Mouse (Mus musculus): ENCODE measurements around the gene Gm42421.

The Gm42421 gene

DNA sequence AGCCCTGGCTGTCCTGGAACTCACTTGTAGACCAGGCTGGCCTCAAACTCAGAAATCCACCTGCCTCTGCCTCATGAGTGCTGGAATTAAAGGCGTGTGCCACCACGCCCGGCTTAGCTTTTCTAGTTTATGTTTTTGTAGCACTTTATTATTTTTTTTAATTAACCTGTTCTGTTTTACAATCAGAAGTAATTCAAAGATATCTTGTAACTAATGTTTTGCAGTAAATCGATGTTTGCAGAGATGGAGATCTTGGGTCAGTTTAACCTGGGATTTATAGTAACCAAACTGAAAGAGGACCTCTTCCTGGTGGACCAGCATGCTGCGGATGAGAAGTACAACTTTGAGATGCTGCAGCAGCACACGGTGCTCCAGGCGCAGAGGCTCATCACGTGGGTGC, at the start of gene Gm42421:
Gm42421 (plus strand) TSS at position 301 of the 400 bp plus-strand sequence.
- no peak for DNase-seq

DNA sequence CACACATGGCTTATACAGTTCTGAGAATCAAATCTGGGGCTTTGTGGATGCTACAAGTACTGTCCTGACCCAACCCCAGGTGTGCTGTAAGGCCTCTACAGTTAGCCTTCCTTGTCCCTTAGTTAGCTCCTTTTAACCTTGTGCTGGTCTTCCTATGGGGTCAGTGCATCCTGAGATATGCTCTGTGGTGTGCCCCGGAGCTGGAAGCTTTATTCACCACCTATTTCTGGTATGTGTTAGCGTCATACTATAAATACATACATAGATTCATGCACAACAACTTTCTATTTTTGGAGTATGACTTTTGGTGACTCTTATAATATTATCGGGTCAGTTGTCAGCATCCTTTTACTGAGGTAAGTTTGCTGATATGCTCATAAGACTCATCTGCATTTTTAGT, 42.7 kb upstream of the Gm42421 start:
- no peak for DNase-seq

DNA sequence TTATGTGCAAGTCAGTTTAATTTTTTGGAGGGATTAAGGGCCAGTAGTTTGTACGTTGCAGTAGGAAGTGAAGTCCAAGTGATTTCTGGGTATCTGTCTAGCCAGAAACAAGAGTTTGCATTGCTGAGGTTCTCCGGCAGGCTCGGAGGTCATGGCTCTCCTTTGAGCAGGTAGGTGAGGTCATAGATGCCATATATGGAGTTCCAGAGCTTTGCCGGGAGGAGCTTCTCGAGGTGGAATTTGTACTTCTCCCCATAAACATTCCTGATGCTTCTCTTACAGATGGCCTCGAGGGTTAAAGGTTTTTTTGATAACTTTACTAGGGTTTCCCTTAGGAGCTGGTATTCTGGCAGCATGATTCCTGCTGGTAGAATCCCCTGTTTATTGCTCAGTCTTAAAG, 37.2 kb upstream of the Gm42421 start:
- no peak for DNase-seq

DNA sequence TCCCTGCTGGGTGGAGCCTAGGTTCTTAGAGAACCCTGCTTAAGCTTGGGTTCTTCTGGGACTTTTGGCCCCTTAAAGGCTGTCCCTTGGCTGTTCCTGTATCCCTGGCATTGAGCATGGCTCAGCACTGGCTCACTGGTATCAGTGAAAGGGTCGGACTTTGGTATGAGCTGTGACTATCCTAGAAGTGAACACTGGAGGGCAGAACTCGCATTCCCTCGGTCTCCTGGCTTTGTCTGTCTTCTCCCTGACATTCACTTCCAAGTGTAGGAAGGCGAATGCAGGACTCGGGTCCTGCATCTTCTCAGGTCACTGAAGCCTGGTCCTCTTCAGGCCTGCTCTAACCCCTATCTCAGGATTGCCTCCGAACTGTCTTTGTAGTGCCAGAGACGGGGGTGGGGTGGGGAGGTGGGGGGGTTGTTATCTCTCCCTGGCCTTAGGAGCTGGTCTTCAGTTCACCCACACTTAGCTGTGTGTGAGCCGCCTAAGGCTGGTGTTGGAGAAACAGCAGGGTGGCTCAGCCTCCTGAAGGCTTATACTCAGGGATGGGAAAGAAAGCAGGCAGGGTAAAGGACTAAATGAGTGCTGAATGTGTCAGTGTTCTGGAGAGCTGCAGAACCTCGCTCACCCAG, 35.6 kb upstream of the Gm42421 start:
- no peak for DNase-seq

DNA sequence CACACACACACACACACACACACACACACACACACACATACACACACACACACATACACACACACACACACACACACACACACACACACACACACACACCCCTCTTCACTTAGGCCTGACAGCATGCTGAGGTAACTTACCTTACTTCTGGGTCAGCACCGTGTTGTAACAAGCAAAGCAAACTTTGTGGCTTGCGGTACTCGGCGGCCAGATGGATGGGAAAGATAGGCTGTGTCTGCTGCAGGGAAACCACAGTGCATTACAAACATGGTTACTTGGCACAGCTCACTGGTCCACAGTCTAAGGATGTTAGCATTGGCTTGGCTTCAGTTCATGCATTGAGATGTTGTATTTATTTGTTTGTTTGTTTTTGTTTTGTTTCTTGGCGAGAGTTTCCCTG, 34.6 kb upstream of the Gm42421 start:
- no peak for DNase-seq

DNA sequence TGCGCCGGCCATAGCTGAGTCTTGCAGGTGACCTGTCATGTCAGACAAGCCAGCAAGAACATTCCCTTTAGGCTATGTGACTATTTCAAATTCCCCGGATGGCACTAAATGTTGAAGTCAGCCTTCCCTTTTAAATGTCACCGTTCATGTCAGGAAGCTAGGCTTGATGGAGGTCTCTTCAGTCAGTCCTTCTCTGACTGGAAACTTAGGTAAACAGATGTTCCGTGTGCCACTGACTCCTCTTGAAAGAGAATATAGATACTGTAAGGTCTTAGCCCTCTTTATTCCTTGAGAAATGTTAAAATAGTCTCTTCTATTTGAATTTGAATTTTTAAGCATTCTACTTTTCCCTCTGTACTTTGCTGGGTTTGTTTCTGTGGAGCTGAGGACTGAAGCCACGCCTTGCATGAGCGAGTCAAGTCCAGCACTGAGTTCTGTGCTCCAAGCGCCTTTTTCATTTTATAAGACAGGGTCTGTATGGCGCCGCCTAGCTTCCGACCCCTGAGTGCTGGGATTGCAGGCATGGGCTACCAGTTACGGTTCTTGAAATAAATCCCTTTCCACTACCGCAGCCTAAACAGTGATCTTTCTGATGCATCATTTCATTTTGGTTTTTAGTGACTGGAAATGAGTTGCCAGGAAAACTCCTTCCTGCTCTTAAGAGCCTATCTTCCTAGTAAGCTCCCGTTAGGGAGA, 30.2 kb upstream of the Gm42421 start, which contains the start of gene Ankrd61:
Ankrd61 (minus strand) TSS at position 51 of the 696 bp plus-strand sequence.
- DNase-seq, result no peak

DNA sequence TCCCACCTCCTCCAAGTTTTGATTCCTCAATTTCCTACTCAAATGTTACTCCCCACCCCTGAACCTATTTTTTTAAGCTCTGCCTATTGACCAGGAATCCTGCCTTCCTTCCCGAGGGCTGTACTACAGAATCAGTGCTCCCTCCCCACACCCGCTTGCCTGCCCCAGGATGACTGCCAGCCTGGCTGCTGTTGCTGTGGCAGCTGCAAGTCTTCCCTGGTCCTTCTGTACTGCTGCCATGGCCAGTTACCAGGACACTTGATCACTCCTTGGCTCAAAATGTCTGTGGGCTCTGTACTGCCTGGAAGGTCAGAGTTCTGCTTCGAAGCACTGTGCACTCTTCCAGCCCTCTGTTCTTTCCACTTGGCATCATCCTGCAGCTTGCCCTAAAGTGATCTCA, 25.9 kb upstream of the Gm42421 start:
- peak in 1 of 2 experiments; percentile 40 for DNase-seq

DNA sequence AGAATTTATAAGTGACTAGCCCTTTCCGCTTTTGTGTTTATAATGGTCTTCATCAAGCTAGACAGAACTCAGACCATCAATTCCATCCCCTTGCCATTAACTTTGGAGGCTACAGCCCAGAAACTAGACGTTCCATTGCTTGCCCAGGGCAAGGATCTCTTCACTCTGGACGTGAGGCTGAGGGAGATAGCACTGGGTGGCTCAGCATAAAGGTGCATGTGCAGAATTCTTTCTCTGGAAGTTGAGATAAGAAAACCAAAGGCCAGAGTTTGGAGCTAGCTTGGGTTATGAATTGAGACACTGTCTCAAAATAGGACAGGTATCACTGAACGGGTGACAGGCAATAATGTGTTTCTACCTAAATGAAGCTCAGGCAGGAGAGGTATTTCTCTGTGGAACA, 24.2 kb upstream of the Gm42421 start:
- DNase-seq, result no peak

DNA sequence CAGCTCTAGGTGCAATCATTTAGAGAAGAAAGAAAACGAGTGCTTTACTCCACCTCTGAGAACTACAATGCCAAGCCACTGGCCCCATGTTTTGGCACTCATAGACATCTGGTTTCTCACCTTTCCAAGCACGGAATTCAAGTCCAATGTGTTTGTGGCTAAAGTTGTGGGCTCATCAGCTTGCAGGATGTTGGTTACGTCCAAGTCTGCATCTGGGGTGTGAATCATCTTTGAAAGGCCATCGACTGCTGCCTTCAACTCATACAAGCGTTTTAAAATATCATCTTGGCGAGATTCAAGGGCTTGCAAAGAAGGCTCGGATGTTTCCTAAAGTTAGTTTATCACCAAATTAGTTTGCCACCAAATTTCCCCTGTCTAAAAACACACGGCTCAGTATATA, 21.5 kb upstream of the Gm42421 start:
- DNase-seq, result no peak

DNA sequence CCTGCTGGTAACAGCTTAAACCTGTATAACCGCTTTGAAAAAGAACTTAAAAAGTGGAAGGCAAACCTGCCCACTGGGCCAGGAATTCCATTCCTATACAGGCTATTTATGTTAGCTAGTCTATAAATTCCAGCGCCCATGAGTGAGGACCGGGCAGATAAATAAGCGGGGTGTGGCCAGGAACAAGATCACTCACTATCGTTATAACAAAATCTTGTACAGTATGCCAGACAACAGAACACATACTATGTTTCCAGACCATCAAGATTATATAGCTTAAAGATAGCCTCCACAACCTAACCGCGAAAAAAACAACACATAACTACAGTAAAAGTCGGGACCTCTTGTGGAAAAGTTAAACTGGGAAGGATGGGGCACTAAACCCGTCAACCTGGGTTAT, 19.0 kb upstream of the Gm42421 start:
- DNase-seq, result no peak

DNA sequence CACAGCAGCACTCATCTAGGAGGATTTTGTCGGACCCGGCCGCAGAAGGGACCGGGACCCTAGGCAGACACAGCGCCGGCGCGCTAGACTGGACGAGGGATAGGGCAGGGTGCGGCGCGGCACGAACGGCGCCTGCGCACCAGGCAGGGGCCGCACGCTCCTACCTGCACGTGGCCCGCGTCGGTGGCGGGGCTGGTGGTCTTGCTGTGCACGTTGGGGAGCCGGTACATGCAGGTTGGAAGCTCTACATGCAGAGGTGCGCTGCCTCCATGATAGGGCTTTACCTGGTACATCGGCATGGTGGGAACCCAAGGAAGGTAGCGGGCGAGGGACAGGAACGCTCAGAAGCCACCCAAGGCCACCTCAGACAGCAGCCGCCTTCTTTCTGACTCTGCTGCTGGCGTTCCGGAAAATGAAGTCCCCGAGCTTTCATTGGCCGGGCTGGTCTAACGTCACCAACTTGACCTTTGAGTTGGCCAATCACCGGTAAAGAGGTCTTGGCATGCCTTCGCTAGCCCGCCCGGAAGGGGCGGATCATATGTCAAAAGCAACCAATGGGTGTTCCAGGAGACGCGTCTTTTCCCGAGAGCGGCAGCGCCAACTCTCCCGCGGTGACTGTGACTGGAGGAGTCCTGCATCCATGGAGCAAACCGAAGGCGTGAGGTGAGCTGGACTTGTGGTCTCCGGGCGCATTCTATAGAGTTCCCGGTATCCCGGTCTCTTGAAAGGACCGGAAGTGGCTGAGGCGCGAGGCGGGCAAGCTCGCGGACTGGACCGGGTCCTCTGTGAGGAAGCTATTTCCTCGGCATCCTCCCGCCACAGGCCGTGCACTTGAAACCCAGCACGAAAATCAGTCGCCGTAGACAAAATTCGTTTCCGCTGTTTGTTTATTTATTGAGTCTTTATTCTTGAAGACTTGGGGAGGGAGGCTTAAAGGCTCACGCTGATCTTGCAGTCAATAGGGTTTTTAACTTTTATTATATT, 18.3 kb upstream of the Gm42421 start, which contains the start of the genes Aimp2 and Pms2:
Aimp2 (minus strand) TSS at position 431 of the 984 bp plus-strand sequence.
Pms2 (plus strand) TSS at position 548 of the 984 bp plus-strand sequence.
- DNase-seq, result peak; percentile 97 to 98

DNA sequence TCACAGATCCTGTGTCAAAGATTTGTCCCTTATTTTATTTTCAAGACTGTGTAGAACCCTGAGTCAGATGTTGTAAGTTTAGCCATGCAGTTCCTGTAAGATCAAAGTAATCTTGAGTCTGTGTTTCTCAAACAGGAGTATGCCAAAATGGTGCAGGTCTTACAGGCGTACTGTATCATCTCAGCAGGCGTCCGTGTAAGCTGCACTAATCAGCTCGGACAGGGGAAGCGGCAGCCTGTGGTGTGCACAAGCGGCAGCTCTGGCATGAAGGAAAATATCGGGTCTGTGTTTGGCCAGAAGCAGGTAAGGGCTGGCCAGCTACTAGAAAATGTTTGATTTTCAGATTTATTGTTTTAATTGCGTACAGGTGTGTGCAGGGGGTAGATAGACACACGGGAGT, 11.8 kb upstream of the Gm42421 start:
- no peak for DNase-seq

DNA sequence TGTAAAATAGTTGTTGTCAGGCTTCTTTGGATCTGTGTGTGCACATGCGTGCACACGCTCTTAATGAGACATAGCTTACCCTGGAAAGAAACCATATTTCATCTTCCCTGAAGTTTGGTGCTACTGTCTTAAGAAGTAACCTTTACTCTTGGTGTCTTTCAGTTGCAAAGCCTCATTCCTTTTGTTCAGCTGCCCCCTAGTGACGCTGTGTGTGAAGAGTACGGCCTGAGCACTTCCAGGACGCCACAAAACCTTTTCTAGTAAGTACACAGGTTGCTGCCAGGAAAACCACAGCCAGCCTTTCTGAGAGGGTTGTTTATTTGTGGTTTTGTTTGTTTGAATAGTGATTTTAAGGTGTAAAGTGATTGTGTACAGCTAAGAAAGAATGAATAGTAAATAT, 10.6 kb upstream of the Gm42421 start:
- DNase-seq, result peak; percentile 66 to 80

DNA sequence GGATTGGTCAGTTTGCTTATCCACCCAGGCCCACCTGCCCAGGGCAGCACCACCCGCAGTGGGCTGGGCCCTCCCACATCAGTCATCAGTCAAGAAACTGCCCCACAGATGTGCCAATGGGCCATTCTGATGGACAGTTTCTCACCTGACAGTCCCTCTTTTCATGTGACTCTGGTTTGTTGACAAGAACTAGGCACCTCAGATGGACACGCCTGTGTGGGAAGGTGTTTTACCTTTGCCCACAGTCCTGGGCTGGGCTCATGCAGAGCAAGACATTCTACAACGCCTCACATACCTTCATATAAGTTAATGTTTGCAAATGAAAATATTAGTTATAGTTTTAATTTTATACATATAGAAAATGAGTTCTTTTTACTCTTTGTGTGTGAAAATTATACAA, 9.9 kb upstream of the Gm42421 start:
- no peak for DNase-seq

DNA sequence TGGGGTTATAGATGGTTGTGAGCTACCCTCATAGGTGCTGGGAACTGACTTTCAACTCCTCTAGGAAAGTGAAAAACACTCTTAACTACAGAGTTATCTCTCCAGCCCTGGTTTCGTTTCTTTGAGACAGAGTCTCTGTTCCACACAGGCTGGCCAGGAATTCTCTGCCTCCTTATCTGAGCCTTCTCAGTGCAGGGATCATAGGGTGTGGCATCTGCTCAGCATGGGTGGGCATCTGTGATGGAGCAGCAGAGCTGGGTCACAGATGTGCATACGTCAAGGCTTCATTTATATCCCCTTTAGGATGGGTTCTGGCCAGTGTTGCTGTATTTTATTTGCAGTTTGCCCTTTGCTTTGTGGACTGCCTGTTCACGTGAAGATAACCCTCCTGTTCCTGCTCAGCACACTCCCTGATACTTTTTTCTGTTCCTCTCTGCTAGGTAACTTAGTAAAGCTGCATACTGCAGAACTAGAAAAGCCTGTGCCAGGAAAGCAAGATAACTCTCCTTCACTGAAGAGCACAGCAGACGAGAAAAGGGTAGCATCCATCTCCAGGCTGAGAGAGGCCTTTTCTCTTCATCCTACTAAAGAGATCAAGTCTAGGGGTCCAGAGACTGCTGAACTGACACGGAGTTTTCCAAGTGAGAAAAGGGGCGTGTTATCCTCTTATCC, 3.1 kb upstream of the Gm42421 start:
- no peak for DNase-seq

DNA sequence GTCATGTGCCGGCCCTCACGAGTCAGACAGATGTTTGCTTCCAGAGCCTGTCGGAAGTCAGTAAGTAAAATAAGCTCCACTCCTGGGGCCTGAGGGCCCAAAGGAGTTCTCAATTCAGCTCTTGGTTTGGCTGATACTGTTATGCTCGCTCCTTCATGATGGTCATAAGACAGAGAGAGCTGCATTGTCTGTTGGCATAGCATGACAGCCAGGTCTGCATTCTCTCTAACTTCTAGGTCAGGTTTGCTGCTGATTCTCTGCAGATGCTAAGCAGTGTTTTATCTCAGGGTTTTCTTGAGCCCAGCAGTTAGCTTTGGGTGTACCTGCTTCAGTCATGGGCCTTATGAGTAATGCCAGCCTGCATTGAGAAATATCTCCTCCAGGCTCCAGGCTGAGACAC, 1.3 kb downstream of the Gm42421 start:
- no peak for DNase-seq

DNA sequence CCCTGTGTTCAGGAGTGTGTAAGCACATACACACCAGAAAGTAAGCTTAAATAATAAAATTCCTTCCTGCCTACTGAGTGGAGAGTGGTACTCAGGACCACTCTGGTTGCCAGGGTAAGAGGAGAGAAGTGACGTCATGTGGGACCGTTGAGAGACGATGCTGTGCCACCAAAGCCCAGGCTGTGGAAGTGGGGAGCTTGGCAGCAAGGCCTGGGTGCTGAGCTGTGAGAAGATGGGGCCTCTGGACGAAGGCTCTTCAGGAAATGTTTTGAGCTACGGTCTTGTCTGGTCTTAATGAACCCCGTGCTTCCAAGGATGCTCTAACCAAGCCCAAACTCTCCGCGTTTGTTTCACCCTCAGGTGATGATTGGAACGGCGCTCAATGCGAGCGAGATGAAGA, 2.7 kb downstream of the Gm42421 start:
- DNase-seq, result no peak

DNA sequence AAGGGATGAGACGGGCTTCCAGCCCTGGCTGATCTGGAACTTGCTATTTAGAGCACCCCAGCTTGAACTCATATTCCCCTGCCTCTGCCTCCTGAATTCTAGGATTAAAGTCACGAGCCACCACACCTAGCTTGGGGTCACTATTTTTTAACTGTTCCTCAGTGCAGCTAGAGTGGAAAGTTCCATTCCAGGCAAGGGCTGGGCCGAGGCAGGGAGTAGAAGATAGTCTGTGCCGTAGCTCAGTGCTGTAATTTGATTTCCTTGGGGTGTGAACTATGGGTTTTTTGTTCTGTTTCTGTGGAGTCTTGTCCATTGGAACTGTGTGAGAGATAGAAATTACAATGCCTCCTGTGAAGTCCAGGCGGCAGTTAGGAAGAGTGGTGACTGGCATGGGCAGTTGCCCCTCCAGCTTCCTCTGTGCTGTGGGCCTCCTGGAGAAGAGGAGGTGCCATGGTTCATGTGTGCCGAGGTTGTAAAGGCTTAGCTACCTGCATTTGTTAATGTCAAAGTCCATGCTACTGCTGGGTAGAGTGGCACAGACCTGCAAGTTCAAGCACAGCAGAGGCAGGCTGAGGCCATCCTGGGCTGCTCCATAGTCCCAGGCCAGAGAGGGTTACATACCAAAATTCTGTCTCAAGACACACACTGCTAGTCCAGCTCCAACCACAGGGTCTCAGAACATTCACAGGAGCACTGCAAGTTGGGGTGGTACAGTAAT, 4.0 kb downstream of the Gm42421 start:
- DNase-seq, result no peak

DNA sequence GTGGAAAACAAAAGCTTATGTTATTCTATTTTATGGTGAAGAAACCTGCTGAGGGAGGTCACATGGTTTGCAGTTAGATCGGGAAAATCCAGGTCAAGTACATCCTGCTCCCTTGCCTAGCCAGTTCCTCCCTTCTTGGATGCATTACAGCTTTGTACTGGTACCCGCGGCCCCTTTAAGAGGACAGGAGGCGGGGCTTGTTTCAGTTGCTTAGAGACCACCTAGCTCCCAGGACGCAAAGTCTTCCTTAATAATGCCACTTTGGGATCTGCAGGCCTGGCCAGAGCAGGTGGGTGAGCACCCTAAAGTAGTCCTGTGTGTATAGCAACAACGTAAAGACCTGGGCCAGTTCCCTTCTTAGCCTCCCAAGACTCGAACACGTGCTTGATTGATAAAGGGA, 4.9 kb downstream of the Gm42421 start, which contains the start of gene Rsph10b:
Rsph10b (plus strand) TSS at position 205 of the 400 bp plus-strand sequence.
- DNase-seq, result no peak

DNA sequence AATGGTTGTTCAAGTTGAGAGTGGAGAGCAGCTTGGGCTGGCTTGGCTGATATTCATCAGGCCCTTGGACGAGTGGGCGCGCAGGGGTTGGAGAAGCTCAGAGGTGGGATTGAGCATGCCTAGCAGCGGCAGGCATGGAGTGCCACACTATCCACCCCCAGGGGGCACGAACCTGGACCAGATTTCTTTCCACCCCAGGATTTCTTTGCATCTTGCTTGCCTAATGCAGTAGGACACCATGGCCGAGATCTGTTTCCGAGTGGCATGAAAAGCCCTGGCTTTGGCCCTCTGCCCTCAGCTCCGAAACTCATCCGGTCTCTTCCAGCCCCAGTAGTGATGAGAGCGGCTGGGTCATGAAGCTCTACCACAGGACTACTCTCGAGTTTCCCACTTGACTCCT, 5.4 kb downstream of the Gm42421 start:
- no peak for DNase-seq

DNA sequence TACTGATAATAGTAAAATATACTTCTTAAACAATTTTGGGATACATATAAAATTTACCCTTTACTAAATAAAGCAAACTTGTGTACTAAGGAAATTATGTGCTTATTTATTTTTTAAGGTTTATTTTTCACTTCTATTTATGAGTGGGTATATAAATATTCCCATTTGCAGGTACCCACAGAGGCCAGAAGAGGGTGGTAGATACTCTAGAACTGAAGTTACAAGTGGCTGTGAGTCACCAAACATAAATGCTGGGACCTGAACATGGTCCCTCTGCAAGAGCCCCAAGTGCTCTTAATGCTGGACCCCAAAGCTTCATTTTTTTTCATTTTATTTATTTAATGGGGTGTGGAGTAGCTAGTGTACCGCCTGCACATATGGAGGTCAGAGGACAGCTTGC, 5.9 kb downstream of the Gm42421 start:
- DNase-seq, result no peak

DNA sequence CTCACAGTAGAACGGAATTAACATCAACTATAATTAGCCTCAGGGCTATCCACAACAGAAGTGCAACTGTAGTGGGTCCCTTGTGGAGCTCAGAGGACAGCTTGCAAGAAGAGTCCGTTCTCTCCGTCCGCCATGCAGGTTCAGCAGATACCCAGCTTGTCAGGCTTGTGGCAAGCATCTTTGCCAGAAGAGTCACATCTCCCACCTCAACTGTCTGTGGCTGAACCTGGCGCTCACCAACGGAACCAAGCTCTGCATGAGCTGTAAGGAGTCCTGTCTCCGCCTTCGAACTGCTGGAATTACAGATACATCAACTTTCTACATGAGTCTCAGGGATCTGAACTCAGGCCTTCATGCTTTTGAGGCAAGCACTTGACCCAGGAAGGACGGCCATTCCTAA, 8.2 kb downstream of the Gm42421 start:
- no peak for DNase-seq
